Mouse (Mus musculus) left cerebral cortex, adult 2 months (tissue): ENCODE data around the gene Zbtb2. TPM values are rescaled to one million over a fixed set of nuclear protein-coding genes. Genes with fewer than 3 reads are reported as not detected.
A peak's percentile ranks its signal among the peaks of the same experiment; 100 is the strongest.

Experiments
- DNase-seq, 2 experiments: peaks; one replicate each; pipeline ENCODE4 v3.0.0; 2021 to 2022; ENCODE audit warnings: low spot score in 2 of 2, mixed read lengths in 1 of 2; ENCODE audit errors: extremely low spot score in 1 of 2
- H3K27ac ChIP-seq: fragments of 200-600 bp; 2 replicates; pipeline ENCODE4 v1.8.1; 2022
- H3K4me3 ChIP-seq: fragments of 200-600 bp; 2 replicates; pipeline ENCODE4 v1.8.1; 2022
- CTCF ChIP-seq: fragments of 200-600 bp; IDR thresholded peaks from 2 replicates; pipeline ENCODE4 v1.8.1; 2022; ENCODE audit warnings: antibody characterized with exemption, mild to moderate bottlenecking, moderate library complexity
- intact Hi-C: fragments of 180-260 bp; cut with DNase I; formaldehyde crosslinking; loops from one replicate; pipeline ENCODE4 v1.15.1; 2025
- total RNA-seq, 2 experiments: library from RNA; stranded (reverse); gene quantifications; 2 replicates each; pipeline ENCODE4 v1.2.3; 2021

Zbtb2 gene
- total RNA-seq, 2 experiments from 2014 or later = 9.8 to 12.2 TPM

- Histone ChIP-seq H3K27ac (no peak overlapping the region), H3K4me3 (no peak overlapping the region)
- intact Hi-C loops = no loop called here
- no peak for TF ChIP-seq CTCF
- DNase-seq = no peak
Measured at GRCm38 (mm10) chr10:4380748-4381147, 7.2 kb downstream of the Zbtb2 start.

- TF ChIP-seq CTCF = no peak
- Histone ChIP-seq H3K27ac (no peak overlapping the region), H3K4me3 (no peak overlapping the region)
- DNase-seq = no peak
- intact Hi-C loops = no loop called here
Measured at GRCm38 (mm10) chr10:4376931-4377330, 11.0 kb downstream of the Zbtb2 start.

- no peak overlapping the region for H3K27ac ChIP-seq
- intact Hi-C loops = no loop called here
Measured at GRCm38 (mm10) chr10:4376461-4376860, 11.4 kb downstream of the Zbtb2 start.

GRCm38 (mm10) chr10:4375267-4375666, 12.6 kb downstream of the Zbtb2 start:
- Histone ChIP-seq H3K27ac (no peak overlapping the region), H3K4me3 (no peak overlapping the region)
- intact Hi-C loops = no loop called here
- TF ChIP-seq CTCF = no peak
- no peak for DNase-seq

More at GRCm38 (mm10) chr10:4376461-4376860, 11.4 kb downstream of the Zbtb2 start:
- DNase-seq = no peak
- H3K4me3 ChIP-seq = no peak overlapping the region
- TF ChIP-seq CTCF = no peak

GRCm38 (mm10) chr10:4374734-4375133, 13.2 kb downstream of the Zbtb2 start:
- Histone ChIP-seq H3K27ac (no peak overlapping the region), H3K4me3 (no peak overlapping the region)
- TF ChIP-seq CTCF = no peak
- intact Hi-C loops = no loop called here
- DNase-seq = no peak

GRCm38 (mm10) chr10:4374239-4374638, 13.7 kb downstream of the Zbtb2 start:
- intact Hi-C loops = no loop called here
- no peak for DNase-seq
- H3K4me3 ChIP-seq = no peak overlapping the region
- H3K27ac ChIP-seq = no peak overlapping the region
- no peak for TF ChIP-seq CTCF

- Histone ChIP-seq H3K4me3 (no peak overlapping the region), H3K27ac (no peak overlapping the region)
- no peak for DNase-seq
- TF ChIP-seq CTCF = no peak
- intact Hi-C loops = loop anchor here (2.0 kb wide), 1 partner anchor 377 kb away; no protein-coding TSS in a partner anchor
Measured at GRCm38 (mm10) chr10:4373558-4373957, 14.3 kb downstream of the Zbtb2 start.

GRCm38 (mm10) chr10:4372011-4372410, 15.9 kb downstream of the Zbtb2 start:
- intact Hi-C loops = loop anchor here (2.0 kb wide), 1 partner anchor 375 kb away; no protein-coding TSS in a partner anchor
- Histone ChIP-seq H3K27ac (no peak overlapping the region), H3K4me3 (no peak overlapping the region)
- TF ChIP-seq CTCF = peak; percentile 86
- DNase-seq = peak; percentile 40 to 53

- DNase-seq = no peak
- no peak overlapping the region for H3K4me3 ChIP-seq
- no peak for TF ChIP-seq CTCF
- intact Hi-C loops = no loop called here
- H3K27ac ChIP-seq = no peak overlapping the region
Measured at GRCm38 (mm10) chr10:4370105-4370504, 17.8 kb downstream of the Zbtb2 start.

GRCm38 (mm10) chr10:4364618-4365017, 23.3 kb downstream of the Zbtb2 start:
- no peak for DNase-seq
- intact Hi-C loops = no loop called here
- no peak for TF ChIP-seq CTCF
- no peak overlapping the region for H3K27ac ChIP-seq
- no peak overlapping the region for H3K4me3 ChIP-seq

GRCm38 (mm10) chr10:4357435-4357834, 30.5 kb downstream of the Zbtb2 start:
- no peak overlapping the region for H3K4me3 ChIP-seq
- no peak overlapping the region for H3K27ac ChIP-seq
- TF ChIP-seq CTCF = no peak
- no peak for DNase-seq
- intact Hi-C loops = no loop called here

- TF ChIP-seq CTCF = no peak
- DNase-seq = no peak
- intact Hi-C loops = no loop called here
- Histone ChIP-seq H3K4me3 (no peak overlapping the region), H3K27ac (no peak overlapping the region)
Measured at GRCm38 (mm10) chr10:4356640-4357039, 31.3 kb downstream of the Zbtb2 start.

- no peak for TF ChIP-seq CTCF
- H3K27ac ChIP-seq = no peak overlapping the region
- intact Hi-C loops = no loop called here
- no peak for DNase-seq
- no peak overlapping the region for H3K4me3 ChIP-seq
Measured at GRCm38 (mm10) chr10:4355882-4356451, 31.9 kb downstream of the Zbtb2 start.
